Mouse (Mus musculus) megakaryocyte, embryonic 14.5 days (primary cell): Measurements from ENCODE around the gene Tmem200b.

Source experiments
- FLI1 ChIP-seq: IDR thresholded peaks from 2 replicates; pipeline ENCODE4 v1.6.1; 2012; ENCODE audit warnings: low read length, inconsistent platforms, mixed read lengths
- GATA1 ChIP-seq: IDR thresholded peaks from 3 replicates; pipeline ENCODE4 v1.6.1; 2012; ENCODE audit warnings: mixed read lengths, low read length, inconsistent platforms, borderline replicate concordance

DNA sequence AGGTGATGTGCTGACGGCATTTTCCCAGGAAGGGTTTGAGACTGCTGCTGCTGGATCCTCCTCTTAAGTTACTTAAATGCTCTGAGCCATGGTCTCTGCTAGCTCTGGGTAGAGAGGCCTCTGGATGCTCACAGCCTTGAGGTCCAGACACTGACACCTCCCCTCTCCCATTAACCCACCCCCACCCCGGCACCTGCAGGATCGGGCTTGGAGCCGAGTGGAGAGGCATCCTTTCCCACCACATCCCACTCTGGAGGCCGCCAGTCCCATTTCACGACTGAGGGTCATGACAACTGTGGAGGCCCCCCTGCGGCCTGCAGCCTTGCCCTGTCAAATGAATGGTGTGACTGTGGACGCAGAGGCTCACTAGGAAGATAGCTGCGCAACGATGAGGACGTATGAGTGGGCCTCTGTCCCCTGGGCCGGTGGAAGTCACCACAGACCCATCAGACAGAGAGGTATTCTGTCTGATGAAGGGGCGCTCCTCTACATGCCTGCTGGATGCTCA, 5.7 kb upstream of the Tmem200b start:
- TF ChIP-seq GATA1 (no peak), FLI1 (no peak)
